Mouse (Mus musculus) WW6 (cell line): ENCODE measurements around the gene Sorcs3.

ENCODE experiments used
- DNase-seq: peaks from one replicate; pipeline ENCODE4 v3.0.0-alpha.2; 2013; ENCODE audit warnings: low read depth, low spot score

Sorcs3 gene

GRCm38 (mm10) chr19:48706267-48706923 lies 500.6 kb downstream of the Sorcs3 start:
- DNase-seq: no peak

- no peak for DNase-seq
Measured at GRCm38 (mm10) chr19:48706924-48707320, 501.1 kb downstream of the Sorcs3 start.

- no peak for DNase-seq
Measured at GRCm38 (mm10) chr19:48725851-48726419, 520.1 kb downstream of the Sorcs3 start.

- DNase-seq: no peak
Measured at GRCm38 (mm10) chr19:48727048-48727447, 521.2 kb downstream of the Sorcs3 start.

- DNase-seq: no peak
Measured at GRCm38 (mm10) chr19:48727601-48728000, 521.8 kb downstream of the Sorcs3 start.

GRCm38 (mm10) chr19:48731731-48732130 lies 525.9 kb downstream of the Sorcs3 start:
- no peak for DNase-seq

GRCm38 (mm10) chr19:48734370-48734769 lies 528.5 kb downstream of the Sorcs3 start:
- DNase-seq: no peak

- DNase-seq: no peak
Measured at GRCm38 (mm10) chr19:48737554-48737953, 531.7 kb downstream of the Sorcs3 start.

- DNase-seq: no peak
Measured at GRCm38 (mm10) chr19:48755156-48755555, 549.3 kb downstream of the Sorcs3 start.

GRCm38 (mm10) chr19:48756831-48757230 lies 551.0 kb downstream of the Sorcs3 start:
- no peak for DNase-seq

GRCm38 (mm10) chr19:48766524-48766923 lies 560.7 kb downstream of the Sorcs3 start:
- no peak for DNase-seq

GRCm38 (mm10) chr19:48771565-48771964 lies 565.7 kb downstream of the Sorcs3 start:
- DNase-seq: no peak

GRCm38 (mm10) chr19:48779095-48779765 lies 573.4 kb downstream of the Sorcs3 start:
- no peak for DNase-seq

- no peak for DNase-seq
Measured at GRCm38 (mm10) chr19:48780813-48781212, 575.0 kb downstream of the Sorcs3 start.

- no peak for DNase-seq
Measured at GRCm38 (mm10) chr19:48782024-48782721, 576.3 kb downstream of the Sorcs3 start.

GRCm38 (mm10) chr19:48787269-48787668 lies 581.4 kb downstream of the Sorcs3 start:
- no peak for DNase-seq

GRCm38 (mm10) chr19:48804546-48804945 lies 598.7 kb downstream of the Sorcs3 start:
- no peak for DNase-seq

- no peak for DNase-seq
Measured at GRCm38 (mm10) chr19:48811541-48811940, 605.7 kb downstream of the Sorcs3 start.

- no peak for DNase-seq
Measured at GRCm38 (mm10) chr19:48813823-48814222, 608.0 kb downstream of the Sorcs3 start.

- DNase-seq: no peak
Measured at GRCm38 (mm10) chr19:48815064-48815463, 609.2 kb downstream of the Sorcs3 start.

- no peak for DNase-seq
Measured at GRCm38 (mm10) chr19:48820493-48821282, 614.9 kb downstream of the Sorcs3 start.
